Mouse (Mus musculus) gastrocnemius, postnatal 14 days (tissue): ENCODE data around the gene Gnat1. TPM values are rescaled to one million over a fixed set of nuclear protein-coding genes. Genes with fewer than 3 reads are reported as not detected.
A peak's percentile ranks its signal among the peaks of the same experiment; 100 is the strongest.

Source experiments
- DNase-seq: peaks from one replicate; pipeline ENCODE4 v3.0.0; 2021; ENCODE audit warnings: mixed read lengths
- intact Hi-C: fragments of 180-260 bp; cut with DNase I; formaldehyde crosslinking; loops from one replicate; pipeline ENCODE4 v1.15.1; 2025; ENCODE audit warnings: low total_unique reads
- total RNA-seq, 2 experiments: library from RNA; stranded (reverse); gene quantifications; 2 replicates each; pipeline ENCODE4 v1.2.3; 2021

The Gnat1 gene
- total RNA-seq, 2 experiments from 2014 or later, result not detected

DNA sequence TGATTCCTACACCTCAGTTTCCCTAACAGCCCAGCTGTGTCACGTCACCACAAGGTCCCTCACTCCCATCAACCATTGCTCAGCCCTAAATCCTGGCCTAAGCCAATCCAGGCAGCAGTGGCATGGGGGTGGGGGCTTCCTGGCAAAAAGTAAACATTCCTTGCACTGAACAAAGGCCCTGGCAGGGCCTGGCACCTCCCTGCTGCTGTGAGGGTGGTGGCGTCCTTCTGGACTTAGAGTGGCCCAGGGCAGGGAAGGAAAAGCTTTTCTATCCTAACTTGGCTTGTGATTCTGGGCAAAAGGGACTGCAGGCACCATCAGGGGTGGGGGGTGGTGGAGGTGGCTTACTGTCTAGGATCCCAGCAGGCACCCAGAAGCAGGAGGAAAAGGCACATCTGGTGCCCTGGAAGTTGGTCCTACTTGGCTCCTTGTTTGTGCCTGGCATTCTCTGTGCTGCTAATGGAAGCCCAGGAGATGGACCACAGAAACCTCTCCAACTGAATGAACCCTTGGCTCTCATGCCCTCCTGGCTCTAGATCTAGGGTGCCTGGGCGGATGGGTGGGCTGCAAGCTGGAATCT, 23.2 kb upstream of the Gnat1 start:
- intact Hi-C loops, result no loop called here
- DNase-seq, result no peak

DNA sequence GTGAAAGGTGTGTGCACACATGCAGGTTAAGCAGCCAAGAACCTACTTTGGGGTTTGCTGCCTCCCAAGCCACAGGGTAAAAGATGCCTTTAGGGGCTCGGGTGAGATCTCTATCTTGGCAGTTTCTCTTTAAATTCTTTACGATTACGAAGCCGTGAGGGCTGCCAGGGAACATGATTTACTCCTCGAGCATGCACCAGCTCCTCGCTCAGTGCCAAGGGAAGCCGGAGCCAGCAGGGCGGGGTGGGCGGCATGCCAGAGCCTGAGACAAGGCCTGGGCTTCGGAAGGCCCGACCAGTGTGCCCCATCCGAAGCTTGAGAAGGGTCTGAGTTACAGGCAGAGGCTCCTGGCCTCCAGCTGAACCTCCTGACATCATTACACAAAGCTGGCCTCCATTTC, 22.1 kb upstream of the Gnat1 start:
- intact Hi-C loops, result no loop called here
- DNase-seq, result peak; percentile 83

- intact Hi-C loops, result no loop called here
Observed at GRCm38 (mm10) chr9:107700114-107700571, 20.6 kb upstream of the Gnat1 start.

DNA sequence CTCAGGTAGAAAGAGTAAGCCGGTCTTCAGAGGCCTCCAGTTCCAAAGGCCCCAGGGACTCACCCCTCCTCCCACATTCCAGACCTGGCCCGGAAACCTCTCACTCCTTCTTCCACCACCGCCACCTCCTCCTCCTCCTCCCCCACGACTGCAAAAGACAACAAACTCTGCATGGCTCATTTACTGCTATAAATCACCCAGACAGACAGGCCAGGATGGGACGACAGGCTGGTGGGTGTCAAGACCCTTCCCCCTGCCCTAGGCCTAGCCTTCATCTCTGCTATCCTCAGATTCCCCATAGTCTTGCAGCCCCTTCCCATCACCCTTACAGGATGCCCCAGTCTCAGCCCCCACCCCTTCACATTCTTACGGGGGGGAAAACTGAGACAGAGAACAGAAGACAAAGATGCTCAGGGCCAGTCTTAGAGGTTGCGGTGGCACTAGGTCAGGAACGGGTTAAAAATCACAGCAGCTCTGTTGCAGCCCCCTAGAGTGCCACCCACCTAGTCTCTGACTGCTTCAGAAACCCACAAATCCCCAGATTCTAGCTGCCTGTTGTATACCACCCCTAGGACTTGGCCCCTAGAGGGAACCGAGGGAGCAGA, 20.0 kb upstream of the Gnat1 start:
- no peak for DNase-seq
- intact Hi-C loops, result no loop called here

More at GRCm38 (mm10) chr9:107700114-107700571, 20.6 kb upstream of the Gnat1 start:
- DNase-seq, result peak; percentile 61

DNA sequence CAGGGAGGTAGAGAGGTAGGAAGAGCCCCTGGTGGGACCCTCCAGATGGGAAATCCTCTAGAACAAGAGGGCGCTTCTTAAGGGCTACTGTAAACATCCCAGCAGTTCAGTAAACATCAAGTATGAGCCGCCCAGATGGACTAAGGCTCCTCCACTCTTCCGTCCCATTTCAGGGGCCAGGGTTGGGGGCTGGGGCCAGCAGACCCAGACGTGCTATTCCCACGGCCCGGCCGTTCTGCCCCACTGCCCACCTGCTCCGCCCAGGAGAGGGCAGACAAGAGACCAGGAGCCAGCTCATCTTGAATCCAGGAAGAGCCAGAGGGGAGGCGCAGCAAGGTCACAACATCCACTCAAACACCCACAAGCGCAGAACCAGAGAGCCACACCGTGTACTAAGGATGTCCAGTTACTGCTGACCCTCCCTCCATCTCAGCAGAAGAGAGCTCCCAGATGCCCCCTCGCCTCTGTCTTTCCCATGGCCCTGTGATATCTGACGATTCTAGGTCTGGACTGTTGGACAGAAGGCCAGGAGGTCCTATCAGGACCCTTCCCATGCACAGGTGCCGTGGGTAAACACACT, 19.2 kb upstream of the Gnat1 start:
- intact Hi-C loops, result no loop called here

DNA sequence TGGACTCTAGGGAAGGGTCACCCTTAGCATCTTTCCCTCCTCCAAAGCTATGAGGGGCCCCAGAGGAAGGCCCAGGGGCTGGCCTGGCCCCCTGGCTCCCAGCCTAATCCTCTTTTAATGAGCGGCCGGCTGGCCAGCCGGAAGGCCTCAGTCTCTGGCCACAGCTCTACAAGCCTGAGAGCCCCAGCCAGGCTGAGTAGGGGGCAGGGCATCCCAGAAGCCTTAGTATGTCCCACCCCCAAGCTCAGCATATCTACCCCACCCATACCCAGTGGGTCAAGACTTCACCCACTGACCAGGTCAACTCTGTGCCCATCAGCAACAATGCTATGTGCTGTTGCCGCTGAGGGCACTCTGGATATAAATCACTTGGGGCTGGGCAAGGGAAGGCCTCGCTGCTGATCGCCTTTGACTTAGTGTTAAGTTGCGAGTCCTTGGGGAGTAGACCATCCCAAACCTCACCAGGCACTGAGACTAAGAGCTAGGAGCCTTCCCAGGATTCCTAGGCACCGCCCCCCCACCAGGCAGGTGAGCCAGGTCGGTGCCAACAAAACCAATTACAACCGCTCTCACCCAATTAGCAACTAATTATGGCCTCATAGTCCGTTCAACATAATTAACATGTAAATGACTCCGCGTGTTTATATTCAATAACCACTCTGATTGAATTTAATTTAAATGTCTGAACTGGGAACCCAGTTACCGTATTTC, 18.5 kb upstream of the Gnat1 start:
- intact Hi-C loops, result no loop called here

More for the DNA sequence above, 19.2 kb upstream of the Gnat1 start:
- DNase-seq, result no peak

GRCm38 (mm10) chr9:107696845-107697610, 17.5 kb upstream of the Gnat1 start:
- DNase-seq, result no peak
- intact Hi-C loops, result no loop called here

More for the DNA sequence above, 18.5 kb upstream of the Gnat1 start:
- DNase-seq, result no peak

DNA sequence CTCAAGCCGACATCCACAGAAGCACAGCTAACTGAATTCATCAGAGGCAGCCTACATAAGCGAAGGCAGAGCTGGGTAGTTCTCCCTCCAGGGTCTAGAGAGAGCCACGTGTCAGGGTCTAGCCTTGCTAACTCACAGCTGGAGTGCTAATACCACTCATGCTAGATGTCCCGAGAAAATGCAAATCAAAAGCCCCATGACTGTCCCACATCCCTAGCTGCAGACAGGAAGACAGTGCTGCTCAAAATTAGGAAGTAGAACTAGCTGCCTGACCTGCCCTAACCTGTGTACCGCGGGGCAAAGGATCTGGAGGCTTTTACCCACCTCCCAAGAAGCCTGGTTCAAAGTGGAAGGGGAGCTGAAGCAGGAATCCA, 16.6 kb upstream of the Gnat1 start:
- intact Hi-C loops, result no loop called here
- DNase-seq, result no peak

- DNase-seq, result no peak
- intact Hi-C loops, result no loop called here
Observed at GRCm38 (mm10) chr9:107695441-107696105, 16.1 kb upstream of the Gnat1 start.

DNA sequence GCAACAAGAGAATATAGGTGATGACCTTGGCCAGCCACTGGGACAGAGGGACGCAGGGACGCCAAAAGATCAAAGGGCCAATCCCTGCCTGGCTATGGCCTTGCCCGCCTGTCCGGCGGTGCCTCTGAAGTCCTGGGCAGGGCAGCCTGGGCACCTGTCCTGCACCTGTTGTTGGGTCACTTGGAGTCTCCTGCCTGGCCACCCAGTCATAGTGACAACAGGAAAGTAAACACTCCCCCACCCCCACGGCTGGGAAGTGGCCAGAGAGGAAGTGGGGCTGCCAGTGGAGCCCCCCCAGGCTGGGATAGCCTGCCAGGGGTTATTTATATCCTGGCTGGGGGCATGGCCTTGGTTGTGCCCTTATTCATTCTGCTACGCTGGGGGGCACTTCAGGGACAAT, 15.1 kb upstream of the Gnat1 start:
- intact Hi-C loops, result no loop called here
- DNase-seq, result peak; percentile 54

- intact Hi-C loops, result no loop called here
- DNase-seq, result no peak
Observed at GRCm38 (mm10) chr9:107693433-107693987, 14.0 kb upstream of the Gnat1 start.

- intact Hi-C loops, result no loop called here
Observed at GRCm38 (mm10) chr9:107692785-107693184, 13.3 kb upstream of the Gnat1 start.

GRCm38 (mm10) chr9:107690391-107690790, 10.9 kb upstream of the Gnat1 start:
- intact Hi-C loops, result no loop called here
- DNase-seq, result no peak

More at GRCm38 (mm10) chr9:107692785-107693184, 13.3 kb upstream of the Gnat1 start:
- no peak for DNase-seq

- intact Hi-C loops, result loop anchor here (2.0 kb wide), 1 partner anchor 48 kb away; no protein-coding TSS in a partner anchor
- no peak for DNase-seq
Observed at GRCm38 (mm10) chr9:107688939-107689338, 9.4 kb upstream of the Gnat1 start.

DNA sequence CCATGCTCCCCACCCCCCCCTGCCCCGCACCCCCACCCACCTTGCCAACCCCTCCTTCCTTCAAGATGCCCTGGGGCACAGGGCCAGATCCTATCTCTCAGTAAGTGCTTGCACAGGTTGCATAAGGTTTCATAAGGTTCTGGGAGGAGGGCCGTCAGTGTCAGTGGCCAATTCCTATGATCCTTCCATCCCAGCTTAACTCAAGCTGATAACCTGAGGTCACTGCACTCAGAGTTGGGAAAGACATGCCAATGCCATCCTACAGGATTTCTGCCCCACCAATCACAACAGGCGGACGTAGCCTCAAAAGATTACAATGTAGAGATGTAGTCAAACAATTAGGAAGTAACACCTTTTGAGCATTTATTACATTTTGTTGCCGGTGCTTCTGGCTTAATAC, 8.9 kb upstream of the Gnat1 start:
- no peak for DNase-seq
- intact Hi-C loops, result loop anchor here (2.0 kb wide), 1 partner anchor 48 kb away; no protein-coding TSS in a partner anchor

DNA sequence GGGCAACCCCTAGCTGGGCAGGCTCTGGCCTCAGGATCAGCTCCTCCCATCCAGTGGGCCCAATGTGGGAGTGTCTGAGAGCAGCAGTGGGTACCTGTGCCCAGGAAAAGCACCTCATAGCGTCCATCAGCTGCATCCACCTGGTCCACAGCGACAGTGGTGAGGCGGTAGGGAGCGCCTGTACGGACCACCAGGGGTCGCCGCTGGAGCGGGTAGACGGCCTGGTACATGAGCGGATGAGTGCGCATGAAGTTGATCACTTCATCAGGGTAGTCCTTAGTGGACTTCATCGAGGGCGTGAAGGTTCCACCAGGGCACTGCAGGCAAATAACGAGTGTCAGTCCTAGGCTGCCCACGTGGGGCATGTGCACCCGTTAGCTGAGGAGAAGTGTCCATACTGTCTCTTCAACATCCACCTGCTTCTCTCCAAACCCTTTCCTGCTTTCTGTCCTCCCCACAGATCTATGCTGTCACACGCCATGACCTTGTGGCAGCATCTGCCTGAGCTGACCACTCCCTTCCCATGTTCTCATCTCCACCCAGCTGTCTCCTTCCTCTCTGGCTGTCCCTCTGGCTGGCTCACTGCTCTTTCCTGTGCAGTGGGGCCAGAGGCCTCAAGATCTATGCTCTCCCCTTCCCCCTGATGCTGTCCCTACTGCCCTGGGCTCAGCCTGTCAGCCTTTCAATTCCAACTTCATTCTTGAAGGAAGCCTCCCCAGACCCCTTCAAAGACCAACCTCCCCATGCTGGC, 5.9 kb upstream of the Gnat1 start:
- peak; percentile 70 for DNase-seq

DNA sequence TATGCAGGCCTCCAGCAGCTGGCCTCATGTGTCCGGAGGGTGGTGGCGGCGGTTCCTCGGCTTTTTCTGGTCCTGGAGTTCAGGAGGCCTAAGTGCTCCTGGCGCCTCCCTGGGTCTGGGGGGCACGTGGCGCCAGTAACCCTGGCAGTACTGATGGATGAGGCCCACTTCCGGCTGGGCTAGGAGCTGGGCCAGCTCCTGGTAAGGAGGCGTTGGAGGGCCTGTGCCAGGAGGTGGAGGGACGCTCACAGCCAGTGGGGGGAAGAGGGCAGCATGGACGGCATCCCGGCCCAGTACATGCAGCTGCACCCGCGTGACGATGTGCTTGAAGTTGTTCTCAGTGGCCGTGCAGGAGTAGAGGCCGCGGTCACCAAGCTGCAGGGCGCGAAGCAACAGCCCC, 2.9 kb upstream of the Gnat1 start:
- intact Hi-C loops, result no loop called here
- DNase-seq, result no peak

More for the DNA sequence above, 5.9 kb upstream of the Gnat1 start:
- intact Hi-C loops, result no loop called here

DNA sequence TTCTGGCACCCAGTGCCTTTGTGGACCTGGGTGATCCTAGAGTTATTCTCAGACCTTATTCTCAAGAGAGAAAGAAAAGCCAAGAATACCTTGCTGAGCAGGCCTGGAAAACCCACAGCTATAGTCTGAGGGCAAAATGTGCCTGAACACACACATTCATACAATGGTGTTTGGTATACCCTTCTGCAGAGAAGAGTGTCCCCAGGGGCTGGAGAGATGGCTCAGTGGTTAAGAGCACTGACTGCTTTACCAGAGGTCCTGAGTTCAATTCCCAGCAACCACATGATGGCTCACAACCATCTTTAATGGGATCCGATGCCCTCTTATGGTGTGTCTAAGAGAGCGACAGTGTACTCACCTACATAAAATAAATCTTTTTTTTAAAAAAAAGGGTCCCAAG, 651 bp downstream of the Gnat1 start:
- no peak for DNase-seq
- intact Hi-C loops, result loop anchor here (5.0 kb wide), 1 partner anchor 77 kb away; no protein-coding TSS in a partner anchor
